Mouse (Mus musculus) Patski (cell line): Measurements from ENCODE around the gene Ecm2. TPM values are rescaled to one million over a fixed set of nuclear protein-coding genes. Genes with fewer than 3 reads are reported as not detected.

ENCODE experiments used
- ATAC-seq: fragments of 100-300 bp; one replicate; pipeline ENCODE4 v1.8.0; 2021
- CTCF ChIA-PET: fragments of 350-600 bp; sonication (Branson Sonifier 250); formaldehyde crosslinking; loops from one replicate; lab custom pipeline; 2022; ENCODE audit warnings: inconsistent platforms; lab: Charles Lee
- POLR2A ChIA-PET: fragments of 350-600 bp; sonication (Branson Sonifier 250); formaldehyde crosslinking; loops from one replicate; lab custom pipeline; 2022; ENCODE audit warnings: antibody characterized with exemption, inconsistent platforms; lab: Charles Lee
- DNase-seq: peaks from one replicate; pipeline ENCODE4 v3.0.0-alpha.2; 2011; ENCODE audit warnings: low read depth, low spot score
- H3K27me3 ChIP-seq: fragments of 371-371 bp; one replicate; pipeline ENCODE4 v1.5.1; 2021
- CTCF ChIP-seq: fragments of 100-300 bp; IDR thresholded peaks from one replicate; pipeline ENCODE4 v1.5.1; 2021
- in situ Hi-C: fragments of 300-500 bp; cut with MboI; formaldehyde crosslinking; loops from 3 replicates; pipeline ENCODE4 v1.11.1; 2018; ENCODE audit warnings: low pct_unique_long_range_greater_than_20kb, mixed read lengths
- polyA plus RNA-seq: library from polyadenylated mRNA; unstranded; gene quantifications from one replicate; pipeline ENCODE4 v1.2.3, GENCODE M21; 2021

The Ecm2 gene
- polyA plus RNA-seq, 1 experiment from 2014 or later = 0.10 TPM

- ChIA-PET CTCF (interaction anchor here (1.4 kb wide), 1 partner anchor 13 kb away, joined by 3 read pairs; the partner anchor contains the start of gene Tes3-ps), POLR2A (no interaction called here)
- ATAC-seq (no peak), DNase-seq (no peak)
- in situ Hi-C loops = no loop called here
- no peaks in the 10 kb centered on the region for H3K27me3 ChIP-seq
- TF ChIP-seq CTCF = no peak
Measured at GRCm38 (mm10) chr13:49505776-49506175, 1.2 kb downstream of the Ecm2 start.

GRCm38 (mm10) chr13:49507176-49507575 is 2.6 kb downstream of the Ecm2 start:
- no peak for ATAC-seq
- no peak for DNase-seq
- CTCF ChIA-PET = no interaction called here
- no peak for TF ChIP-seq CTCF
- in situ Hi-C loops = no loop called here
- H3K27me3 ChIP-seq = no peaks in the 10 kb centered on the region
- POLR2A ChIA-PET = interaction anchor here (0.6 kb wide), 1 partner anchor 23 kb away, joined by 3 read pairs; no protein-coding TSS in a partner anchor

GRCm38 (mm10) chr13:49518761-49519160 is 14.2 kb downstream of the Ecm2 start:
- H3K27me3 ChIP-seq = no peaks in the 10 kb centered on the region
- POLR2A ChIA-PET = no interaction called here
- no peak for ATAC-seq
- in situ Hi-C loops = no loop called here
- CTCF ChIA-PET = interaction anchor here (0.9 kb wide), 2 partner anchors 13 to 26 kb away, joined by 3 to 4 read pairs; partner anchors contain the start of gene Tes3-ps
- no peak for TF ChIP-seq CTCF
- no peak for DNase-seq

- CTCF ChIA-PET = no interaction called here
- in situ Hi-C loops = no loop called here
Measured at GRCm38 (mm10) chr13:49526235-49526634, 21.6 kb downstream of the Ecm2 start.

GRCm38 (mm10) chr13:49530636-49531035 is 26.0 kb downstream of the Ecm2 start:
- TF ChIP-seq CTCF = no peak
- in situ Hi-C loops = no loop called here
- H3K27me3 ChIP-seq = no peaks in the 10 kb centered on the region
- CTCF ChIA-PET = interaction anchor here (1.4 to 1.5 kb wide), 2 partner anchors 10 to 12 kb away, joined by 4 read pairs; no protein-coding TSS in a partner anchor
- DNase-seq = no peak
- POLR2A ChIA-PET = interaction anchor here (0.7 kb wide), 1 partner anchor 24 kb away, joined by 3 read pairs; no protein-coding TSS in a partner anchor
- no peak for ATAC-seq

More at GRCm38 (mm10) chr13:49526235-49526634, 21.6 kb downstream of the Ecm2 start:
- no peak for DNase-seq
- TF ChIP-seq CTCF = no peak
- no peak for ATAC-seq
- POLR2A ChIA-PET = interaction anchor here (0.7 kb wide), 1 partner anchor 25 kb away, joined by 3 read pairs; no protein-coding TSS in a partner anchor
- no peaks in the 10 kb centered on the region for H3K27me3 ChIP-seq

- CTCF ChIA-PET = no interaction called here
- in situ Hi-C loops = no loop called here
- POLR2A ChIA-PET = no interaction called here
- ATAC-seq (no peak), DNase-seq (no peak)
- H3K27me3 ChIP-seq = no peaks in the 10 kb centered on the region
- no peak for TF ChIP-seq CTCF
Measured at GRCm38 (mm10) chr13:49536946-49537345, 32.3 kb downstream of the Ecm2 start.

GRCm38 (mm10) chr13:49538693-49539092 is 34.1 kb downstream of the Ecm2 start:
- ATAC-seq = no peak
- no peak for DNase-seq
- ChIA-PET POLR2A (no interaction called here), CTCF (interaction anchor here (1.1 to 1.6 kb wide), 4 partner anchors 8 to 90 kb away, joined by 3 to 6 read pairs (median 4); no protein-coding TSS in a partner anchor)
- no peak for TF ChIP-seq CTCF
- in situ Hi-C loops = no loop called here
- H3K27me3 ChIP-seq = no peaks in the 10 kb centered on the region

- no peak for ATAC-seq
- DNase-seq = no peak
- ChIA-PET POLR2A (interaction anchor here (0.6 kb wide), 1 partner anchor 201 kb away, joined by 4 read pairs; no protein-coding TSS in a partner anchor), CTCF (interaction anchor here (0.8 kb wide), 1 partner anchor 82 kb away, joined by 3 read pairs; no protein-coding TSS in a partner anchor)
- TF ChIP-seq CTCF = no peak
- in situ Hi-C loops = no loop called here
- no peaks in the 10 kb centered on the region for H3K27me3 ChIP-seq
Measured at GRCm38 (mm10) chr13:49544279-49544678, 39.7 kb downstream of the Ecm2 start, which contains the start of gene Aspn. Gene Aspn (plus strand): TSS chr13:49544443.

GRCm38 (mm10) chr13:49545646-49546045 is 41.0 kb downstream of the Ecm2 start:
- ATAC-seq = no peak
- DNase-seq = no peak
- POLR2A ChIA-PET = no interaction called here
- no peak for TF ChIP-seq CTCF
- no peaks in the 10 kb centered on the region for H3K27me3 ChIP-seq
- CTCF ChIA-PET = interaction anchor here (1.5 kb wide), 1 partner anchor 76 kb away, joined by 3 read pairs; no protein-coding TSS in a partner anchor
- in situ Hi-C loops = no loop called here

- in situ Hi-C loops = no loop called here
- H3K27me3 ChIP-seq = no peaks in the 10 kb centered on the region
- ATAC-seq (no peak), DNase-seq (no peak)
- no peak for TF ChIP-seq CTCF
- ChIA-PET CTCF (interaction anchor here (1.1 to 1.5 kb wide), 2 partner anchors 8 to 77 kb away, joined by 3 to 6 read pairs; no protein-coding TSS in a partner anchor), POLR2A (no interaction called here)
Measured at GRCm38 (mm10) chr13:49546517-49546916, 41.9 kb downstream of the Ecm2 start.

- DNase-seq (no peak), ATAC-seq (no peak)
- ChIA-PET POLR2A (no interaction called here), CTCF (no interaction called here)
- no peak for TF ChIP-seq CTCF
- in situ Hi-C loops = no loop called here
- H3K27me3 ChIP-seq = no peaks in the 10 kb centered on the region
Measured at GRCm38 (mm10) chr13:49547563-49548150, 43.0 kb downstream of the Ecm2 start.
